Mouse (Mus musculus): ENCODE measurements at regions not wholly inside any gene's neighbourhood (a gene's known extent, or its start where the extent isn't known, plus 50 kb on each side); places are given as distances from the start of the nearest gene placed in this dataset.

- Histone ChIP-seq H3K4me1 (ENCODE audit: insufficient read depth, low read length) (no peaks in the 10 kb centered on the region), H3K27me3 (ENCODE audit: insufficient read depth, low read length) (no peaks in the 10 kb centered on the region), H3K4me2 (ENCODE audit: low read depth, low read length, poor library complexity, severe bottlenecking) (no peak overlapping the region), H3K9me3 (ENCODE audit: low read length) (no peaks in the 10 kb centered on the region), H3K36me3 (ENCODE audit: insufficient read depth, low read length) (no peaks in the 10 kb centered on the region), H3K4me3 (ENCODE audit: low read depth, low read length) (no peak overlapping the region), H3K27ac (ENCODE audit: low read depth, low read length) (no peak overlapping the region), H3K9ac (replicated peaks; ENCODE audit: low read length, poor library complexity, severe bottlenecking) (no peak overlapping the region)
- ATAC-seq (ENCODE audit: low FRiP score) = no peak
- TF ChIP-seq CTCF (IDR thresholded peaks at IDR 0.05) = no peak
- DNase-seq (ENCODE audit: low spot score) = no peak
- WGBS = 76% methylated on average over 4 of the region's 4 CpGs
These were observed 833.9 kb upstream of the Tenm2 start for GRCm38 (mm10) chr11:38069635-38070034.

GRCm38 (mm10) chr11:38067682-38068081 is 831.9 kb upstream of the Tenm2 start:
- Histone ChIP-seq H3K27ac (ENCODE audit: low read depth, low read length) (no peak overlapping the region), H3K27me3 (ENCODE audit: insufficient read depth, low read length) (no peaks in the 10 kb centered on the region), H3K4me3 (ENCODE audit: low read depth, low read length) (no peak overlapping the region), H3K4me2 (ENCODE audit: low read depth, low read length, poor library complexity, severe bottlenecking) (no peak overlapping the region), H3K36me3 (ENCODE audit: insufficient read depth, low read length) (no peaks in the 10 kb centered on the region), H3K4me1 (ENCODE audit: insufficient read depth, low read length) (no peaks in the 10 kb centered on the region), H3K9me3 (ENCODE audit: low read length) (no peaks in the 10 kb centered on the region), H3K9ac (replicated peaks; ENCODE audit: low read length, poor library complexity, severe bottlenecking) (no peak overlapping the region)
- ATAC-seq (ENCODE audit: low FRiP score) (no peak), DNase-seq (ENCODE audit: low spot score) (no peak)
- WGBS = 19% methylated on average over 1 of the region's 1 CpGs
- TF ChIP-seq CTCF (IDR thresholded peaks at IDR 0.05) = no peak

- DNase-seq (ENCODE audit: low spot score) (no peak), ATAC-seq (ENCODE audit: low FRiP score) (no peak)
- Histone ChIP-seq H3K36me3 (ENCODE audit: insufficient read depth, low read length) (no peaks in the 10 kb centered on the region), H3K27ac (ENCODE audit: low read depth, low read length) (no peak overlapping the region), H3K9ac (replicated peaks; ENCODE audit: low read length, poor library complexity, severe bottlenecking) (no peak overlapping the region), H3K4me2 (ENCODE audit: low read depth, low read length, poor library complexity, severe bottlenecking) (no peak overlapping the region), H3K27me3 (ENCODE audit: insufficient read depth, low read length) (no peaks in the 10 kb centered on the region), H3K4me1 (ENCODE audit: insufficient read depth, low read length) (no peaks in the 10 kb centered on the region), H3K9me3 (ENCODE audit: low read length) (no peaks in the 10 kb centered on the region), H3K4me3 (ENCODE audit: low read depth, low read length) (no peak overlapping the region)
- 81% methylated on average over 5 of the region's 5 CpGs for WGBS
- TF ChIP-seq CTCF (IDR thresholded peaks at IDR 0.05) = no peak
These were observed 830.3 kb upstream of the Tenm2 start for GRCm38 (mm10) chr11:38066091-38066490.

- H3K4me1 ChIP-seq (ENCODE audit: insufficient read depth, low read length) = no peaks in the 10 kb centered on the region
- no peak for ATAC-seq (ENCODE audit: low FRiP score)
- no peak for DNase-seq (ENCODE audit: low spot score)
- no peaks in the 10 kb centered on the region for H3K36me3 ChIP-seq (ENCODE audit: insufficient read depth, low read length)
- no peak overlapping the region for H3K4me2 ChIP-seq (ENCODE audit: low read depth, low read length, poor library complexity, severe bottlenecking)
- TF ChIP-seq CTCF (IDR thresholded peaks at IDR 0.05) = no peak
- H3K9ac ChIP-seq (replicated peaks; ENCODE audit: low read length, poor library complexity, severe bottlenecking) = no peak overlapping the region
- no peak overlapping the region for H3K27ac ChIP-seq (ENCODE audit: low read depth, low read length)
- WGBS = 90% methylated on average over 2 of the region's 2 CpGs
- no peaks in the 10 kb centered on the region for H3K27me3 ChIP-seq (ENCODE audit: insufficient read depth, low read length)
- no peak overlapping the region for H3K4me3 ChIP-seq (ENCODE audit: low read depth, low read length)
- H3K9me3 ChIP-seq (ENCODE audit: low read length) = no peaks in the 10 kb centered on the region
These were observed 824.3 kb upstream of the Tenm2 start for GRCm38 (mm10) chr11:38060105-38060504.

GRCm38 (mm10) chr11:38058896-38059295 is 823.1 kb upstream of the Tenm2 start:
- no peaks in the 10 kb centered on the region for H3K27me3 ChIP-seq (ENCODE audit: insufficient read depth, low read length)
- H3K27ac ChIP-seq (ENCODE audit: low read depth, low read length) = no peak overlapping the region
- no peak overlapping the region for H3K4me2 ChIP-seq (ENCODE audit: low read depth, low read length, poor library complexity, severe bottlenecking)
- H3K4me1 ChIP-seq (ENCODE audit: insufficient read depth, low read length) = no peaks in the 10 kb centered on the region
- 61% methylated on average over 2 of the region's 2 CpGs for WGBS
- no peak for ATAC-seq (ENCODE audit: low FRiP score)
- DNase-seq (ENCODE audit: low spot score) = no peak
- H3K36me3 ChIP-seq (ENCODE audit: insufficient read depth, low read length) = no peaks in the 10 kb centered on the region
- no peak overlapping the region for H3K9ac ChIP-seq (replicated peaks; ENCODE audit: low read length, poor library complexity, severe bottlenecking)
- no peak for TF ChIP-seq CTCF (IDR thresholded peaks at IDR 0.05)
- no peaks in the 10 kb centered on the region for H3K9me3 ChIP-seq (ENCODE audit: low read length)
- H3K4me3 ChIP-seq (ENCODE audit: low read depth, low read length) = no peak overlapping the region

- no peak overlapping the region for H3K4me3 ChIP-seq (ENCODE audit: low read depth, low read length)
- DNase-seq (ENCODE audit: low spot score) = no peak
- H3K36me3 ChIP-seq (ENCODE audit: insufficient read depth, low read length) = no peaks in the 10 kb centered on the region
- no peak overlapping the region for H3K4me2 ChIP-seq (ENCODE audit: low read depth, low read length, poor library complexity, severe bottlenecking)
- TF ChIP-seq CTCF (IDR thresholded peaks at IDR 0.05) = no peak
- H3K9ac ChIP-seq (replicated peaks; ENCODE audit: low read length, poor library complexity, severe bottlenecking) = no peak overlapping the region
- 81% methylated on average over 2 of the region's 2 CpGs for WGBS
- no peaks in the 10 kb centered on the region for H3K4me1 ChIP-seq (ENCODE audit: insufficient read depth, low read length)
- H3K27me3 ChIP-seq (ENCODE audit: insufficient read depth, low read length) = no peaks in the 10 kb centered on the region
- ATAC-seq (ENCODE audit: low FRiP score) = no peak
- H3K9me3 ChIP-seq (ENCODE audit: low read length) = no peaks in the 10 kb centered on the region
- H3K27ac ChIP-seq (ENCODE audit: low read depth, low read length) = no peak overlapping the region
These were observed 800.8 kb upstream of the Tenm2 start for GRCm38 (mm10) chr11:38036582-38036981.

Data from midbrain, postnatal 0 days (tissue).